Mouse (Mus musculus) megakaryocyte, embryonic 14.5 days (primary cell): ENCODE results near the gene Cdc42bpa. TPM values are rescaled to one million over a fixed set of nuclear protein-coding genes. Genes with fewer than 3 reads are reported as not detected.

Source experiments
- H3K27me3 ChIP-seq: replicated peaks from 2 replicates; pipeline ENCODE3; 2012; ENCODE audit warnings: inconsistent platforms
- H3K36me3 ChIP-seq: replicated peaks from 2 replicates; pipeline ENCODE3; 2012; ENCODE audit warnings: low read length, inconsistent platforms, mixed read lengths
- H3K4me1 ChIP-seq: 2 replicates; pipeline ENCODE4 v1.6.1; 2012; ENCODE audit warnings: inconsistent platforms
- H3K4me3 ChIP-seq: replicated peaks from 2 replicates; pipeline ENCODE3; 2012; ENCODE audit warnings: moderate library complexity, mild to moderate bottlenecking, inconsistent platforms
- H3K9me3 ChIP-seq: 2 replicates; pipeline ENCODE4 v1.6.1; 2012; ENCODE audit warnings: inconsistent platforms
- FLI1 ChIP-seq: IDR thresholded peaks from 2 replicates; pipeline ENCODE4 v1.6.1; 2012; ENCODE audit warnings: low read length, inconsistent platforms, mixed read lengths
- GATA1 ChIP-seq: IDR thresholded peaks from 3 replicates; pipeline ENCODE4 v1.6.1; 2012; ENCODE audit warnings: mixed read lengths, low read length, inconsistent platforms, borderline replicate concordance
- polyA plus RNA-seq: library from polyadenylated mRNA; stranded (reverse); fragments of >175 nt; gene quantifications from 2 replicates; pipeline ENCODE4 v1.2.3, GENCODE M21; 2012; ENCODE audit warnings: low replicate concordance; ENCODE audit not compliant: insufficient read depth

Cdc42bpa gene
- polyA plus RNA-seq, 1 experiment = 16.1 TPM

DNA sequence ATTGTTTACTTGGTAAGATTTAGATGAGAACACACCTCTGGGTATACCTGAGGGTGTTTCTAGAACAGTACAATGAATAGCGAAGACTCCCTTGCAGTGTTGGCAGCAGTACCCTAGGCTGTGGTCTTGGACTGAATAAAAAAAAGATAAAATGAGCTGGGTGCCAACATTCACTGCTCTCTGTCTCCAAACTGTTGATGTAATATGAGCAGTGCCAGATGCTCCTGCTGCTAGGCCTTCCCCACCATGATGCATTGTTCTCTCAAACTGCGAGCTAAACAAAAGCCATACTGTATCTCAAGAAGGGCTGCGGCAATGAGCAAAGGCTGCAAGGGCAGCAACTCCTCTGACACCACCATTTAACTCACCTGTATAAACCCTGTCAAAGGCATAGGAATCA, 29.0 kb upstream of the Cdc42bpa start:
- no peaks in the 10 kb centered on the region for H3K9me3 ChIP-seq
- H3K27me3 ChIP-seq = peaks cover 21% of the 10 kb centered on the region
- no peak overlapping the region for H3K4me3 ChIP-seq
- no peaks in the 10 kb centered on the region for H3K36me3 ChIP-seq
- H3K4me1 ChIP-seq = peaks cover 8% of the 10 kb centered on the region
- TF ChIP-seq FLI1 (no peak), GATA1 (no peak)

- Histone ChIP-seq H3K9me3 (peaks cover 3% of the 10 kb centered on the region; the same call in 1 of the 2 replicates), H3K4me3 (no peak overlapping the region), H3K4me1 (peaks cover 3% of the 10 kb centered on the region), H3K27me3 (peaks cover 19% of the 10 kb centered on the region), H3K36me3 (no peaks in the 10 kb centered on the region)
- TF ChIP-seq GATA1 (no peak), FLI1 (no peak)
Observed at GRCm38 (mm10) chr1:179934064-179934463, 26.2 kb upstream of the Cdc42bpa start.

GRCm38 (mm10) chr1:179940071-179940786, 20.0 kb upstream of the Cdc42bpa start:
- H3K27me3 ChIP-seq = peaks cover 3% of the 10 kb centered on the region
- no peak overlapping the region for H3K4me3 ChIP-seq
- no peak for TF ChIP-seq FLI1
- TF ChIP-seq GATA1 = no peak
- H3K4me1 ChIP-seq = peaks cover 3% of the 10 kb centered on the region
- H3K36me3 ChIP-seq = no peaks in the 10 kb centered on the region
- H3K9me3 ChIP-seq = peaks cover 8% of the 10 kb centered on the region

DNA sequence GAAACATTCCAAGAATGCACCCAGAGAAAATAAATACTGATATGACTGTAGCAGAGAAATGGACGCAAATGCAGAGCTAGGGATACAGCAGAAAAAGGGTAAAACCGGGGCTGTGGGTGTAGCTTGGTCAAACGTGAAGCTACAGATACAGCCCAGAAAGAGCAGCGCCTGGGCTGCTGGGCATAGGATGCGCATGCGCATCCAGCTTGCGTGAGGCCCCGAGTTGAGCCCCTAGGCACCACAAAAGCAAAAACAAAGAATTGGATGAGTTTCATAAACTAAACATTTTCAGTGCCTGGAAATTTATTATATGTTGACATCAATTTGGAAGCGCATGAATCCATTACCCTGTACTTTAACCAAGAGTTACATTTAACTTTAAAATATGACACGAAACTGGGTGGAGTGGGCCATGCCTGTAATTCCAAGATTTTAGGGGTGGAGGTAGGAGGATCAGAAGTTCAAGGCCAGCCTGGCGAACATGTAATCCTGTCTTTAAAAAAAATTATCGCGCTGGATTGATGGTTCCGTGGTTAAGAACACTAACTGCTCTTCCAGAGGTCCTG, 19.4 kb upstream of the Cdc42bpa start:
- H3K27me3 ChIP-seq = peaks cover 3% of the 10 kb centered on the region
- no peak overlapping the region for H3K4me3 ChIP-seq
- no peak for TF ChIP-seq GATA1
- TF ChIP-seq FLI1 = no peak
- H3K36me3 ChIP-seq = no peaks in the 10 kb centered on the region
- H3K4me1 ChIP-seq = peaks cover 3% of the 10 kb centered on the region
- H3K9me3 ChIP-seq = peaks cover 8% of the 10 kb centered on the region

GRCm38 (mm10) chr1:179945017-179945416, 15.3 kb upstream of the Cdc42bpa start:
- H3K36me3 ChIP-seq = no peaks in the 10 kb centered on the region
- H3K27me3 ChIP-seq = peaks cover 15% of the 10 kb centered on the region
- TF ChIP-seq GATA1 = no peak
- no peak for TF ChIP-seq FLI1
- H3K4me3 ChIP-seq = no peak overlapping the region
- H3K9me3 ChIP-seq = peaks cover 5% of the 10 kb centered on the region
- H3K4me1 ChIP-seq = no peaks in the 10 kb centered on the region

GRCm38 (mm10) chr1:179946616-179947015, 13.7 kb upstream of the Cdc42bpa start:
- H3K4me3 ChIP-seq = no peak overlapping the region

GRCm38 (mm10) chr1:179947653-179948052, 12.6 kb upstream of the Cdc42bpa start:
- Histone ChIP-seq H3K4me1 (no peaks in the 10 kb centered on the region), H3K27me3 (peaks cover 13% of the 10 kb centered on the region), H3K9me3 (peaks cover 5% of the 10 kb centered on the region), H3K36me3 (no peaks in the 10 kb centered on the region), H3K4me3 (no peak overlapping the region)
- no peak for TF ChIP-seq FLI1
- TF ChIP-seq GATA1 = no peak

More at GRCm38 (mm10) chr1:179946616-179947015, 13.7 kb upstream of the Cdc42bpa start:
- H3K36me3 ChIP-seq = no peaks in the 10 kb centered on the region
- H3K9me3 ChIP-seq = peaks cover 9% of the 10 kb centered on the region
- H3K27me3 ChIP-seq = peaks cover 13% of the 10 kb centered on the region
- H3K4me1 ChIP-seq = no peaks in the 10 kb centered on the region
- TF ChIP-seq GATA1 = no peak
- TF ChIP-seq FLI1 = no peak

DNA sequence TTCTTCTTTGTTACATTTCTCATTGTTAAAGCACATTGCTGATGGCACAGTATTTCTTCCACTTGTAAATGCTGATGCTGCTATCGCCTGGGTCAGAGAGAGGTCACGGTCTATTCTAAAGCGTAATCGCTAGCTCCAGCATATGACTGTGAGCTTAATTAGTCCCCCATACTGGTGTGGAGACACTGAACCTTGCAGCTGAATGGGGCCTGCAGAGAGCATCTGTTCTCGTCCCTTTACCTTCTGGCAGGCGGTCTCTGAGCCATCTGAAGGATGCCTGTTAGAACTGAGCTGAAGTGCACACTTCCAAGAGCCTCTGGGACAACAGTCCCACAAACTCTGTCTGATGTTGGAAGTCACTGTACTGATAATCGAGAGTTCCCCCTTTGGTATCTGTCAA, 8.7 kb upstream of the Cdc42bpa start:
- H3K4me1 ChIP-seq = no peaks in the 10 kb centered on the region
- H3K9me3 ChIP-seq = peaks cover 5% of the 10 kb centered on the region
- no peak overlapping the region for H3K4me3 ChIP-seq
- TF ChIP-seq FLI1 (no peak), GATA1 (no peak)
- H3K36me3 ChIP-seq = no peaks in the 10 kb centered on the region
- peaks cover 31% of the 10 kb centered on the region for H3K27me3 ChIP-seq

GRCm38 (mm10) chr1:179953251-179953650, 7.0 kb upstream of the Cdc42bpa start:
- no peaks in the 10 kb centered on the region for H3K4me1 ChIP-seq
- peaks cover 5% of the 10 kb centered on the region for H3K9me3 ChIP-seq
- H3K27me3 ChIP-seq = peaks cover 25% of the 10 kb centered on the region
- H3K4me3 ChIP-seq = no peak overlapping the region
- H3K36me3 ChIP-seq = no peaks in the 10 kb centered on the region
- TF ChIP-seq GATA1 (no peak), FLI1 (no peak)

DNA sequence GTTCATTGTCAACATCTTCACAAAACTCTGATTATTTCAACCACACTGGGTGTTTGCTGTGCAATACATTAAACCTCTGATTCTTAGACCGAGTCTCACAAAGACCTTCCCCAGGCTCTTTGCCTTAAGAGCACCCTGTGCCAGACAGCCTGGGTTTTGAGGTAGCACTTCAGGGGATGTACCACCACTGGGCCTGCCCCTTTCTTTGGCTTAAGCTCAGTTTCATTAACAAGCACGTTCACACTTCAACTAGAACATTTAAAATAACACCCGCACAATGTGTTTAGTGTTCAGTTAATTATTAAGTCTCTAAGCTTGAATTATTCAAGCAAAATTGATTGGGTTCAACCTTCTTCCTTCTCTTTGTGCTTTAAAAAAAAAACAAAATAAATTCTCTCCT, 2.8 kb upstream of the Cdc42bpa start:
- TF ChIP-seq GATA1 (no peak), FLI1 (no peak)
- peaks cover 18% of the 10 kb centered on the region for H3K4me1 ChIP-seq
- H3K27me3 ChIP-seq = peaks cover 19% of the 10 kb centered on the region
- H3K9me3 ChIP-seq = no peaks in the 10 kb centered on the region
- H3K36me3 ChIP-seq = no peaks in the 10 kb centered on the region
- H3K4me3 ChIP-seq = no peak overlapping the region
